Mouse (Mus musculus): ENCODE measurements around the gene Glod4.

Gene Glod4

GRCm38 (mm10) chr11:76201761-76202674, 41.5 kb downstream of the Glod4 start:
- no peak for DNase-seq (ENCODE audit: low read depth, low spot score)

- no peak for DNase-seq (ENCODE audit: low read depth, low spot score)
Observed at GRCm38 (mm10) chr11:76196977-76197469, 46.5 kb downstream of the Glod4 start.

GRCm38 (mm10) chr11:76196275-76196976, 47.1 kb downstream of the Glod4 start:
- no peak for DNase-seq (ENCODE audit: low read depth, low spot score)

GRCm38 (mm10) chr11:76186908-76187307, 56.6 kb downstream of the Glod4 start:
- no peak for DNase-seq (ENCODE audit: low read depth, low spot score)

GRCm38 (mm10) chr11:76183745-76184144, 59.8 kb downstream of the Glod4 start:
- no peak for DNase-seq (ENCODE audit: low read depth, low spot score)

GRCm38 (mm10) chr11:76180146-76180540, 63.4 kb downstream of the Glod4 start:
- no peak for DNase-seq (ENCODE audit: low read depth, low spot score)

GRCm38 (mm10) chr11:76179495-76180145, 63.9 kb downstream of the Glod4 start, which contains the start of the genes Vps53 and Fam57a:
Vps53 (minus strand) TSS chr11:76179647.
Fam57a (plus strand) TSS chr11:76179671.
- peak; percentile 73 for DNase-seq (ENCODE audit: low read depth, low spot score)

GRCm38 (mm10) chr11:76178726-76179494, 64.6 kb downstream of the Glod4 start:
- no peak for DNase-seq (ENCODE audit: low read depth, low spot score)

- DNase-seq (ENCODE audit: low read depth, low spot score) = no peak
Observed at GRCm38 (mm10) chr11:76170207-76170606, 73.3 kb downstream of the Glod4 start.

GRCm38 (mm10) chr11:76168976-76169375, 74.5 kb downstream of the Glod4 start:
- DNase-seq (ENCODE audit: low read depth, low spot score) = no peak

GRCm38 (mm10) chr11:76167079-76167765, 76.3 kb downstream of the Glod4 start:
- DNase-seq (ENCODE audit: low read depth, low spot score) = no peak

- DNase-seq (ENCODE audit: low read depth, low spot score) = no peak
Observed at GRCm38 (mm10) chr11:76166657-76167056, 76.9 kb downstream of the Glod4 start.

GRCm38 (mm10) chr11:76160251-76160650, 83.3 kb downstream of the Glod4 start:
- DNase-seq (ENCODE audit: low read depth, low spot score) = no peak

- no peak for DNase-seq (ENCODE audit: low read depth, low spot score)
Observed at GRCm38 (mm10) chr11:76158375-76158774, 85.2 kb downstream of the Glod4 start.

- DNase-seq (ENCODE audit: low read depth, low spot score) = no peak
Observed at GRCm38 (mm10) chr11:76154861-76155260, 88.7 kb downstream of the Glod4 start.

- DNase-seq (ENCODE audit: low read depth, low spot score) = no peak
Observed at GRCm38 (mm10) chr11:76154200-76154599, 89.3 kb downstream of the Glod4 start.

GRCm38 (mm10) chr11:76153236-76153951, 90.1 kb downstream of the Glod4 start:
- no peak for DNase-seq (ENCODE audit: low read depth, low spot score)

GRCm38 (mm10) chr11:76150980-76151379, 92.5 kb downstream of the Glod4 start:
- no peak for DNase-seq (ENCODE audit: low read depth, low spot score)

GRCm38 (mm10) chr11:76148055-76149008, 95.2 kb downstream of the Glod4 start:
- peak; percentile 28 for DNase-seq (ENCODE audit: low read depth, low spot score)
